Comparison of ENCODE assay signal across 27 mouse cellular contexts in genomic region chr7:64070930-64071329, GRCm38 (mm10).
DNase-seq lines count a peak whose midpoint lies in the region; ATAC-seq and TF ChIP-seq lines count a peak whose summit lies in the region.
"Had no signal": no experiment of that assay in that cellular context is flagged by ENCODE, and none has a peak within 500 bp of the region (broad histone marks: within the 10 kb centered on the region; RNA-seq: fewer than 3 reads in every experiment).

No protein-coding gene starts in this region.

- H3K27ac ChIP-seq in forebrain, postnatal 0 days (ENCODE audit: low read depth, low read length), result no peak overlapping the region
- no peak overlapping the region for H3K27ac ChIP-seq in forebrain, embryonic 12.5 days
- H3K27ac ChIP-seq: embryonic facial prominence, embryonic 13.5 days; embryonic facial prominence, embryonic 15.5 days; forebrain, embryonic 10.5 days; forebrain, embryonic 13.5 days; forebrain, embryonic 15.5 days had no signal

- no peaks in the 10 kb centered on the region for H3K27me3 ChIP-seq in forebrain, postnatal 0 days (ENCODE audit: insufficient read depth, low read length)
- no peaks in the 10 kb centered on the region for H3K27me3 ChIP-seq in forebrain, embryonic 12.5 days
- H3K27me3 ChIP-seq: CH12.LX; embryonic facial prominence, embryonic 13.5 days; embryonic facial prominence, embryonic 15.5 days; forebrain, embryonic 13.5 days; forebrain, embryonic 15.5 days; Patski had no signal

- 0 out of 2 replicates have a peak, but pooled peaks have one; percentile 14 for ATAC-seq in forebrain, postnatal 0 days
- no peak for ATAC-seq in forebrain, embryonic 12.5 days (ENCODE audit: low FRiP score)
- ATAC-seq in megakaryocyte progenitor cell, adult 5-6 weeks (replicated peaks; ENCODE audit: poor library complexity), result peak; percentile 54
- ATAC-seq: activated CD4-positive, CD25-positive, alpha-beta regulatory T cell, adult 4 months; CD4-positive, CD25-positive, alpha-beta regulatory T cell, adult 4 months; forebrain, embryonic 13.5 days; forebrain, embryonic 15.5 days; Patski had no signal

- no peak overlapping the region for H3K4me3 ChIP-seq in forebrain, postnatal 0 days (ENCODE audit: low read depth, low read length)
- no peak overlapping the region for H3K4me3 ChIP-seq in forebrain, embryonic 12.5 days (replicated peaks)
- H3K4me3 ChIP-seq: embryonic facial prominence, embryonic 13.5 days; embryonic facial prominence, embryonic 15.5 days; erythroblast, embryonic 14.5 days; forebrain, embryonic 10.5 days; forebrain, embryonic 13.5 days; forebrain, embryonic 15.5 days had no signal

- TF ChIP-seq CTCF in forebrain, postnatal 0 days (IDR thresholded peaks at IDR 0.05; ENCODE audit: low read depth), result no peak

- H3K4me2 ChIP-seq in forebrain, postnatal 0 days (ENCODE audit: low read depth), result no peak overlapping the region
- no peak overlapping the region for H3K4me2 ChIP-seq in forebrain, embryonic 12.5 days
- H3K4me2 ChIP-seq: embryonic facial prominence, embryonic 13.5 days; embryonic facial prominence, embryonic 15.5 days; forebrain, embryonic 13.5 days; forebrain, embryonic 15.5 days had no signal

- no peak for DNase-seq in forebrain, postnatal 0 days
- no peak for DNase-seq in heart, postnatal 25 days (ENCODE audit: low spot score)
- DNase-seq in adrenal gland, adult (ENCODE audit: inconsistent age in 2 of 2, low spot score in 1 of 2), result no peak
- DNase-seq: adrenal gland, adult 2 months; adrenal gland, postnatal 10 days; adrenal gland, postnatal 25 days; B cell, adult 2 months; cerebellum, adult 11 months; cerebellum, adult 18-20 months; cerebellum, adult 8-10 months; cerebellum, adult 9-11 months; cerebellum, postnatal 14 days; cerebellum, postnatal 36 days; embryo, embryonic 11 days had no signal

- H3K9ac ChIP-seq in forebrain, postnatal 0 days, result no peak overlapping the region
- H3K9ac ChIP-seq in forebrain, embryonic 12.5 days, result no peak overlapping the region
- H3K9ac ChIP-seq: embryonic facial prominence, embryonic 13.5 days; embryonic facial prominence, embryonic 15.5 days; forebrain, embryonic 13.5 days; forebrain, embryonic 15.5 days had no signal

- H3K36me3 ChIP-seq in forebrain, postnatal 0 days (ENCODE audit: insufficient read depth), result no peaks in the 10 kb centered on the region
- no peaks in the 10 kb centered on the region for H3K36me3 ChIP-seq in forebrain, embryonic 12.5 days (replicated peaks)
- H3K36me3 ChIP-seq: embryonic facial prominence, embryonic 13.5 days; embryonic facial prominence, embryonic 15.5 days; forebrain, embryonic 10.5 days; forebrain, embryonic 15.5 days; G1E had no signal

- no peaks in the 10 kb centered on the region for H3K9me3 ChIP-seq in forebrain, postnatal 0 days (ENCODE audit: low read length)
- H3K9me3 ChIP-seq in forebrain, embryonic 12.5 days, result no peaks in the 10 kb centered on the region
- H3K9me3 ChIP-seq: embryonic facial prominence, embryonic 13.5 days; embryonic facial prominence, embryonic 15.5 days; forebrain, embryonic 13.5 days; forebrain, embryonic 15.5 days had no signal

- intact Hi-C loops in heart, postnatal 25 days (cut with DNase I), result no loop called here

- WGBS in forebrain, postnatal 0 days, result 77% methylated on average over 5 of the region's 5 CpGs
- WGBS in forebrain, embryonic 12.5 days, result 91% methylated on average over 5 of the region's 5 CpGs

- no peaks in the 10 kb centered on the region for H3K4me1 ChIP-seq in forebrain, postnatal 0 days (ENCODE audit: insufficient read depth)
- H3K4me1 ChIP-seq in forebrain, embryonic 12.5 days, result no peaks in the 10 kb centered on the region
- H3K4me1 ChIP-seq: embryonic facial prominence, embryonic 13.5 days; embryonic facial prominence, embryonic 15.5 days; forebrain, embryonic 10.5 days; forebrain, embryonic 13.5 days; forebrain, embryonic 15.5 days had no signal
